Mouse (Mus musculus) megakaryocyte, adult 5-6 weeks (primary cell): ENCODE measurements around the gene Ergic1. TPM values are rescaled to one million over a fixed set of nuclear protein-coding genes. Genes with fewer than 3 reads are reported as not detected.
A peak's percentile ranks its signal among the peaks of the same experiment; 100 is the strongest.

Source experiments
- ATAC-seq: 2 replicates; pipeline ENCODE4 v1.8.0; 2016; ENCODE audit warnings: mild to moderate bottlenecking, inconsistent platforms; ENCODE audit not compliant: poor library complexity, severe bottlenecking
- total RNA-seq, 2 experiments: library from RNA; stranded (forward) in 1 of 2; stranded (reverse) in 1 of 2; fragments of 153-499, 151-499 nt in 1 of 2; fragments of 221-1000, 200-1000 nt in 1 of 2; gene quantifications; 2 replicates each; pipeline versions ENCODE4 v1.2.3 to v1.2.4; 2015 to 2017

The Ergic1 gene
- total RNA-seq, 2 experiments from 2014 or later = 9.6 to 18.9 TPM

DNA sequence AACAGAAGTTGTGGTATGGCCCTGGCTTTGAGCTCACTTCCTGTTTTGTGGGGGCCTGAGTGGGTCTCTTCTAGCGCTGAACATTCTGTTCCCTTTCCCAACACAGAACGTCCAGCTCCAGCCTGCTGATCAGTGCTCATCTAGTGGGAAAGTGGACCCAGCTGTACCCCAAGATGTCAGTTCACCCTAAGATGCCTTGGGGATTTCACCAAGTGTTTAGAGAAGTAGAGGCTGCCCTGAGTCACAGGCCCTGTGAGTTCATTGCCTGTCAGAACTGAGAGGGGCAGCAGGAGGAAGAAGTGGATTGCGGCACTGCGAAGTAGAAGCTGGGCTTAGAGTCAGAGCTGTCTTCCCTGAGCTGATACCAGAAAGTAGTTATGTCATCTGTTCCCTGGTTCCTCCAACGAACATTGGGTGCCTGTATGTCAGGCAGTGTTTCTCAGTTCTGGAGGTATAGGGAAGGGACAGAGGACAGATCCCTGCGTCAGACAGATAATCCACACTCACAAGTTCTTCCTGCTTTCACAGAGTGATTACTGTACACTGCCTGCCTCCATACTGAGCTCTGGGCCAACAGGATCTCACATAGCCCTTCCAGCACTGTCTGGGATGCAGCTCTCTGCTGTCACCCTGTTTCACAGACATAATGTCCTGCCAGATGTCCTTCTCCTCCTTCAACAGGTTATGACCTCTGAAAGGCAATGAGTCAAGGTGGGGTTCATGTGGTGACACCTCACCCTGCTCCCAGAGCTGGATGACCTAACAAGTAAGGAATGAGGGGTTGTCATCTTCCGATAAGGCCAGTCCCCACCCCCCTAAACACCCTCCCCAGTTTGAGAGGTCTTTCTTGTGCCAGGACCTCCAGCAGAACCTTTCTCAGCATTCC is 25.8 kb upstream of the Ergic1 start:
- ATAC-seq = peak; percentile 36

DNA sequence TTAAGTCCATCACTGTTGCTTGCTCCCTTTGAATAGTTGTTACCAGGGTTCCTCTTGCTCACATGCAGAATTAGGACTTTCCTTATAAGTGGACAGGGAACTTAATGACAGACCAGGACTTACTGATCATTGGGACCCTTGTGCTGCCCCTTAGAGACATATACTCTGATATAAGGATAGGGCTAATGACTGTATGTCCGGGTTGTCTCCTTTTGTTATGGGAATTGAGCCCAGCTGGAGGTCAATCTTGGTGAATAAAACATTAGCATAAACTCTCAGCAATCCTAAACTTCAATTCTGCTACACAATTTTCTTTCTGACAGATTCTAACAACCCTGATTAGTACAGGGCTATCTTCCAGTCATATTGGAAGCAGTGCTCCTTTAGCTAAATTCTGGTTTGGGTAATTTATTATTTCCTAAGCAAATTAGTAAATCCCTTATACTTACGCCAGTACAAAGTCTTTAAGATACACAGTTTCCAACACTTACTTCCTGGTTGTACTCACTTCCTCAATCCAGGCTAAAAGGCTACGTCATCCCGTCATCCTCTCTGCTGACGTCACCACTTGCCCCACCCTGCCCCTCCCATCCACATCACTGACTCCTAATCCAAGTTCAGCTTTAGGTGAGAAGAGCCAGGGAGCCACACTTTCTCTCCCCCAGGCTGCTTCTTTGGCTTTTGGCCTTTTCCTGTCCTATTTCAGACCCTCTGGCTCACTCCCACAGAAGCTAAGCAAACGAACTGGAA is 23.4 kb upstream of the Ergic1 start:
- ATAC-seq = peak; percentile 71

DNA sequence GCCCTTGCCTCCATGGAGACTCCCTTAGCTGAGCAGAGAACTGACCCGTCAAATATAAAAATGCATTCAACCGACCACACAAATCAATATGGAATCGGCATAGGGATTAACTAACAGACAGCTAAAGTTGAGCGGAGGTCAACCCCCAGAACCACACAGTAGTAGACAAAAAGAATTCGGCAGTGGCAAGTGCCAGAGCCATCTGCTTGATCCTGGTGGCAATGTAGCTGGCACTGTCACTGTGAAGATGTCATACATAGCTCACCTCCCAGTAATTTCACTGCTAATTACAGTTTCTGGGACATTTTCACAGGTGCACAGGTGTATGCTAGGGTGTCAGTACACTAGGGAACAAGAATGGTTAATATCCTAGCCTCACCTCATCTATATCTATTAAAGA is 21.2 kb upstream of the Ergic1 start:
- no peak for ATAC-seq

DNA sequence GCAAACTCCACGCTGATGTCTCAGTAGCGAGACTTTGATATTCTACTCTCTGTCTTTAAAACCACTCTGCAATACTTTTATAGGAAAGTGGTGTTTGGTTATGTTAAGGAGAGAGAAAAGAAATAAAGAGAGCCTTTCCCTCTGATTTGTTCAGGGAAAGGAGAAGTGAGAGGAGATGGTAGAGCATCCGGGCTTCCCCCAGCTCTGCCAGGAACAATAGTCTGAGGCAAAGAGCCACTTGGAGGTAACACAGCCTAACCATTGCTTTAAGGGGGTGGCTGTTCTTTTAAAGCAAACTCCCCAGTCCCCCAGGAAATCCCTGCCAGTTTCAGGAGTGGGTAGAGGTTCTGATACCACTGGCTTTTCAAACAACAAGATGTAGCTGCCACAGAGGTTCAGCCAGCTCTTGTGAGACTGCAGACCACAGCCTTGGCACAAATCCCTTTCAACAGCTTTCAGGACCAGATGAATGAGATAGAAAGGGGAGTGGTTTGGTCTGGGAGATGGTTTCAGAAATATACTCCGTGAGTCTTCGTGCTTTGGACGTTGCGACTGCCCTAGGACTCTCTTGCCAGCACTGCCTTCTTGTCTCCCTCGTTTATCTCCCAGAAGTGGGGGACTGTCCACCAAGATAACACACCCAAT is 16.8 kb upstream of the Ergic1 start:
- no peak for ATAC-seq

DNA sequence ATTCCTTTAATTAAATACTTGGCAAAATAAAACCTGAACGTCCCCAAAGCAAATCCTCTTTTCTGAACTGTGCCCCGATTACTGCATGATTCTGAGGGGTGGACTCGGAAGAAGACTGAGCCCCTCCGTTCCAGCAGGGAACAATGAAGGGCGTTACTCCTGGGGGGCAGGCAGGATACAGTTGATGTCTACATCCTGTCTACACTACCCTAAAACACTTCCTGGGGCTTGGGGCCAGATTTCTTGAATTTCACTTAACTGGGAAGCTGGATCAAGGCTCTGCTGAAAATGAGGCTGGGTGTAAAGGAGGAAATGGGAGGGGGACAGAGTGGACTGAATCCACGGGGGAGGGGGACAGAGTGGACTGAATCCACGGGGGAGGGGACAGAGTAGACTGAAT is 13.5 kb upstream of the Ergic1 start:
- ATAC-seq = no peak

DNA sequence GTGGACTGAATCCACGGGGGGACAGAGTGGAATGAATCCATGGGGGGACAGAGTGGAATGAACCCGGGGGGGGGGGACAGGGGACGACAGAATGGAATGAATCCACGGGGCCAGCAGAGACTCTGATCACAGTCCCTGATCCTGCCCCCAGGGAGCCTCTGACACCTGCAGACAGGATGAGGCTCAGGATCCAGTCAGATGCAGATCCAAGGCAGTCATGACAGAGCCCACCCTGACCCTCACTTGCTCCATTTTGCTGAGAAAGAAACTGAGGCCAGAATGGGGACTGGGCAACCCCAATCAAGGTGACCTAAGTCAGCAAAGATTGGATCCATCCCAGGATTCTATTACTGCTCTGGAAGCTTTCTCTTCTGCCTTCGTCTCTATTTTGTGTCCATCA is 12.7 kb upstream of the Ergic1 start:
- ATAC-seq = no peak

DNA sequence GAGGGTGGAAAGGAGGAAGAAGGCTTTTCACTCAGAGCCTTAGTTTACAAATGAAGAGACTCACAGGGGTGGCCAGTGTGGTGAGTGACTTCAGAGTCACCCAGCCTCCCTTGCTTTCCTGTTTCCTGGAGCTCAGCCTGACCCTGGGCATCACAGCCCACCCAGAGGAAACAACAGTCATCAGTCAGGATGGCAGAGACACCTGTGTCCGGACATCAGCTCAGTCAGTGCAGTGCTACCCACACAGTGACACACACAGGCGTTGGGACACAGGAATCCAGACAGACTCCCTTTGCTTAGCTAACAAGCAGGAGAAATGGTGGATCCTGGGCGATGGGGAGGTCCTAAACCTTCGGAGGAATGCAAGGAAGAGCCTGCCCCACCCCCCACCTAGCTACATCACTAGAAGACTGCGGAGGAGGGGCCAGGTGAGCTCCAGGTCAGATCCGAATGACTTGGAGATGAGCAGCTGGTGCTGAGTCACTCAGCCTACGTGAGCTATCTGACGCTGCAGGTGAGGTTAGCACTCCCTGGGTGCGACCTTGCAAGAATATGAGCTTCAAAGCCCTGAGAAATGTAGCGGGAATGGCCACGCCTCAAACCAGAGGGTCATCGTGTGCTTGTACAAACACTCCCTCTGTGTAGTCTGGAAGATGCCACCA is 12.0 kb upstream of the Ergic1 start:
- ATAC-seq = no peak

DNA sequence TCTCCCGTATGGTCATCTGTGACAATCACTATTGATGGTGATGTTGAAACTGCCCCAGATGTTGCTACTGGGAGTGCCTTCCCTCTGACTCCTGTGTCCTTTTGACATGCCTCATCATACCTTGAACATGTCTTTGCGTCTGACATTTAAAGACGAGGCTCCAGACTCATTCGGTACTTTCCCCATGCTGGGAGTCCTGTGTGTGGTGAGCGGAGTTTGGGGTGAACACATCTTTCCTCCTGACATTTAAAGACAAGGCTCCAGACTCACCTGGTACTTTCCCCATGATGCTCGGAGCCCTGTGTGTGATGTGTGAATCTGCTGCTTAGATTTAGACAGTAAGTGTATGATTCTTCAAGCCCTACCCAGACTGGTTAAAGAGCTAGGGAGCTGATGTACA is 10.2 kb upstream of the Ergic1 start:
- ATAC-seq = no peak

DNA sequence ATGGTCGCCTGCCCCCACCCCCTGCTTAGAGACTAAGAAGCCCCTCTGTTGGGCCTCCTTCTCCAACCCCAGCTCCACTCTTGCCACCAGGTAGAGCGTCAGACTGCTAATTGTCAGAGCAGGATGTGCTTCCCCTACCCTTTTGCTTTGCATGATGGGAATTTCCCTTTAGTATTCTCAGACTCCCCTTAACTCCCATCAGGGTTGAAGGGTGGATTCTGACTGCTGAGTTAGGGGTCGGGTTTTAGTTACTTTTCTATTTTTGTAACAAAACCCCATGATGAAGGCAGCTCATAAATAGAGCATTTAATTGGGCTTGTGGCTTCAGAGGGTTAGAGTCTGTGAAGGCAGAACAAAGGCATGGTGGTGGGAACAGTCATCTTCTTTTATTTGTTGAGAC is 8.3 kb upstream of the Ergic1 start:
- no peak for ATAC-seq

DNA sequence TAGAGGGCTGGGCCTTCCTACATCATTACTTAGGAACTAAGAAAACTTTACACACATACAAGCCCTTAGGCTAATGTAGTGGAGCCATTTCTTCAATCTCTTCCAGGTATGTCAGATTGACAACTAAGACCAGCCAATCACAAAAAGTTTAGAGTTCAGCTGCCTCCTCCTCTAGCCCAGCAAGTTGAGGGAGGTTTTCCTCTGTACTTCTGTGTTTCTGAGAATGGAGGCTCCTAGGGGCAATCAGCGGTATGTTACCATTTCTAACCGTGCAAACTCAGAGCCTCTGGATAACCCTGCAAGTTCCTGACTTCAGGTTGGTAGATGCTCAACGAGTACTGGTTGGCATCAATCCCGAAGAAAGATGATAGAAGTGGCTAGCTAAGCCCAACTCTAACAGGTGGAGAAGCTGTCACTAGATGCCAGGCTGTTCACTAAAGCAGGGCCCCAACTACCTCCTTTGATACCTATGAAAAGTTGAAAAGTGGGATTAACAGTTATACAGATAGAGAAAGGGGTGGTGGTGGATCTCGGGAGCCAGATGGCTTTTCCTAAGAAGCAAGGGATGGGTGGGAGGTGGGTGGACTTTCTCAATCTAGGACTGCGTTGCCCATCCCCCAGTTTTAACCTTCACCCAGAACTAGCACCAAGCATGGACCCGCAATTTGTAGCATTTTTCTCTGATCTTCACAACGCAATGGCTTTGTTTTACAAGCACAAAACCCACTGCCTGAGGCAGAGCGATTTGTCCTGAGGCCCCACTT is 581 bp upstream of the Ergic1 start:
- ATAC-seq = 0 out of 2 replicates have a peak, but pooled peaks have one; percentile 9

DNA sequence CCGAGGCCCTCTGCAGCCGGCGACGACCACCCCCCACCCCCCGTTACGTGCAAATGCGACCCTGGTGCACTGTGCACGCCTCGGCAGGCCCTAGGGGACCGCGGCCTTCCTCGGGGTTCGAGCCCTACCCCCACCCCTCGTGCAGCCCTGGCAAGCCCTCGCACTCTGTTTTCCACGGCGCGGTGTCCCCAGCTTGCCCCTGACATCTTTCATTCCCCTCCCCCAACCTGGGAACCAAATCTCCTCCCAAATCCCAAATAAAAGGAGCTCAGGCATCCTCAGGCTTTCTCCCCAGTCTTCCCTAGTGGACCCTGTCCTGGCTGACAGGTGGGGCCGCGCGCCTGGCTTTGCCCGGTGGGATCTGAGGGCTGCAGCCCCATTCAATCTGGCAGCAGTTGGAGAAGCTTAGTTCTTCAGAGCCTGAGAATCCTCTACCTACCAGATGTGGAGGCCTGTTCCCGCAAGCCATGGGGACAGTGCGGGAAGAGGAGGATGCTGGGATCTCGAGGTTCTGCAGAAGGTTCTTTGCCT is 427 bp downstream of the Ergic1 start, which contains the start of gene Dusp1:
TSS of gene Dusp1 (minus strand) at position 478 of the 531 bp plus-strand sequence.
- no peak for ATAC-seq

DNA sequence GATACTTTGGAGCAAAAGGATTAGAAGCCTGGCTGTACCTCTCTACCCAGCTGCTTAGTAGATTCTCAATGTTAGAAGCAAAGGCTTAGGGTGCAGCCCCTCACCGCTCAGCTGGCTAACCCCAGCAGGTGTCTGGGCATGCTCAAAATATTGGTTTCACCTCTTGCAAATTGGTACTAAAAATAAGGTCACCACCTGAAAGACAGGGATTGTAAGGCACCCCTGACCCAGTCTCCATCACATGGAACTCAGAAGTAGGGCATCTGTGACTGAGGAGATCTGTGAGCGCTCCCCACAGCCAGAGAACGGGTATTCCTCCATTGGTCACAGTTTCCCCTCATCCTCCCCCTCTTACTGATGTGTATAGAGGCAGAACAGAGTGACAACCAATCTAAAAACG is 1.0 kb downstream of the Ergic1 start:
- no peak for ATAC-seq

DNA sequence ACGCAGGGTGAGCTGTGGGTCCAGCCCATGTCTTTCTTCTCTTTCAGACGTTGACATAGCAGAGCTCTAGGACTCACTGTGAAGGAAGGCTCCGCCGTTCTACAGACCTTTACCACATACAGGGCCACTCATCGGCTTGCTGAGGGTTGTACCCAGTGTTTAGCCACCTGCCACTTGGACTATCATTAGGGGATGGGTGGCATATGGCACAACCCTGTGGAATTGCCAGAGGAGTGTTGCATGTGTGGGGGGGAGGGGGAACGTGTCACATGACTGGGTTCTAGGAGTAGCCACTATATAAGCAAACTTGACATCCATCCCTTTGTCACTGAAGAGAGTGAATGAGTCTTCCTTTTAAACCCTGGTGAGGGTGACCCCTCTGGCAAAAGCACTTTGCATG is 2.2 kb downstream of the Ergic1 start:
- no peak for ATAC-seq

DNA sequence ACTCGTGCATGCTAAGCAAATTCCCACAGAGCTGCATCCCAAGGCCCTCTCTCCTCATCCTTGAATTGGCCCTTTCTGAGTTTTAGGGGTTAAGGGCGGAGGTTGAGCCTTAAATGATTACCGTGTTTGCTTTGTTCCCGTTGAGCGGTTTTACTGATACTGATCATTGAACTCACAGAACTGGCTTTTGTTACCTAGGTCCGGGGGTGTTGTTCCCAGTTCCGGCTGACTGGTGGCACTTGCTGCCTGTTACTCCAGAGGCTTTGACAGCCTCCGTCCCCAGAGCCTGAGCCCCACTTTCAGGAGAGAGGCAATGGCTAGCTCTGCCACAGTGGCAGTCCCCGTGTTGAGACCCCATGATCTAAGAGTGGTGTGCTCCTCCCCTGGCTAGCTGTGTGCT is 3.1 kb downstream of the Ergic1 start:
- no peak for ATAC-seq

DNA sequence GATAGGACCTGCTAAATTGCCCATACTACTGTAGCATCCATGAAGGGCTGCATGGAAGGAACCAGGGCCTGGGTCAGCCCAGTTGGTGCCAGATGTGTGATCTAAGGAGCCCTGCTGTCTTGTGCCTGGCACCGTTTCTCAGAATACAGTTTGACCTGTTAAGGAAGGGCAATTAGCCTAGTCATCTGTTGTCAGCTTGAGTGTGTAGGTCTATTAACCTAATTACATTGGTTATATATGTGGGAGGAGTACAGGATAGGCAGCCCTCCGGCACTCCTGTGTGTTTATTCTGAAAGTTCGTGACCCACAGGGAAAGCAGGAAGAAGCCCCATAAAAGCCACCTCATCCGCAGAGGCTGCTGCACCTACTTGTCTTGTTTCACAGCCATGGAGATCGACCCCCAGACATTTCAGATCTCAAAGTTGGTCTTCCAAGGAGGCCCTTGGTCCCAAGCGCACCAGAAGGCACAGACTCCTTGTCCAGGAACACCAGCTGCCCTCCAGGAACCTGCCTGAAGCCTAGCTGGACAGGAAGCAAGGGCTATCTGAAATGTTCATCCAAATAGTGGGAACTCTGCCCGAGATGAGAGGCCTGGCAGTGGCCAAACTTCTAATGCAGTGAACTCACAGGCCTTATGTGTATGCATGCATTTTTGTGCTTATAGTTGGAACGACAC is 6.0 kb downstream of the Ergic1 start:
- ATAC-seq = no peak

DNA sequence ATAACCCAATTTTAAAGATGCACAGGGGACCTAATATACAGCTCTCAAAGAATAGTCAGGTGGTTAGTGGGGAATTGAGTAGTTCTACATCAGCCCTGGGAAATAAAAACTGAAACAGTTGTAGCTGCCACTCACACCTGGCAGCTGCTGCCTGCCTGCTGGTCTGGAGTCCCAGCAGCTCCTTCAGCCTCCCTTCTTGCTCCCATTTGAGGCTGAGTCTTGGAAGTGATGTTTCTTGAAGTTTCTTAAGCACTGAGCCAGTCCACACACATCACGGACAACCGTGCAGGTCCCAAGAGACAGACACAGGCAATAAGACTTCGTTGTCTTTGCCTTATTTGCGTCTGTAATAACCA is 6.5 kb downstream of the Ergic1 start:
- no peak for ATAC-seq

DNA sequence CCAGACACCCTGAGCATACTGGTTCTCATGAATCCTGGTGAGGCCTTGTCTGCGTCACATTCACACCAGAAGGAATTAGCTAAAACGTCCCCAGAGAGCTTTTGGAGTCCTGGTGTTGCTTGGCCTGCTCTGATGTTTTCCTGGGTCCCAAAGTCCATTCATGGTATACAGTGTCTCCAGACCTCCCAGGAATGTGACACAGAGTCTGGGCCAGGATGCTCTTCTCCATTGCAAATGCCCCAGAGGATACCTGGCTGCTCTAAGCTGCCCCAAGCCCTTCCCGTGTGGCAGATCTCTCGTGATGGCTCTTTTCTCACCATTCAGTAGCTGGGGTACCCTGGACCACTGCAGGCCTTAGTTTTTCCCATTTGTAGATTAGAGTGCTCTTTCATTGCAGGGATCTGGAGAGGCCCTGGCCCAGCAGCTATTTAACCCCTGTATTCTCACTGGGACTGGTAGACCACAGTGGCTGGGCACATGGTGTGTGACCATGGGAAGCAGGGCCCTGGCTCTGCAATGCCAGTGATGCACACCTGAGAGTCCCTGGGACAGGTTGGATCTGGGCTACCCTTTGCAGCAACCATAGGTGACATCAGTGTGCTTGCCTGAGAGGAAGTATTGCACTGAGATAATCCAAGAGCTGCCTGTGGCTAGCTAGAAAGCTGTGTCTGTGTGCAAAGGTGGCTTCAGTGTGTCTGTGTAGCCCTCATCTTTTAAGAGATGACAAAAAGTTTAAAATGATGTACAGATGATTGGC is 8.5 kb downstream of the Ergic1 start:
- ATAC-seq = no peak

DNA sequence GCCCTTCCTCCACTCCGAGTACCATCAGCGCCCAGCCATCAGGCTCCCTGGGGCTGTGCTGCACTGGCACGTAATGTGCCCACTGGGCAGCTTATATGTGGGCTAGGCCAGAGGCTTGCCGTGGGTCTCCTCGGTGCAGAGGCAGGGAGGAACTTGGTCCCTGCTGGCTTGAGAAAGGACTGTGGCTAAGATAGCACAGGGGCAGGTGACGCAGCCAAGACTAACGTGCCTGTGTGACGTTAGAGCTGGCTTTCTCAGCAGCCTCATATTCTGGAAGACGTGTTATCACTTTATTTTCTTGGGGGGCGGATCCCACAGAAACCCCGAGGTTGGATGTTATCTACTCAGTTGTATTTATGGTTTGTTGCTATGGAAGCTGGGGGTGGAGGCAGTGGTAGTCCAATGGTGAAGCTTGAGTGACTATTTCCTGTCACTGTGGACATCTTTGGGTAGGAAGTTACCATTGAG is 9.4 kb downstream of the Ergic1 start:
- ATAC-seq = peak; percentile 74

DNA sequence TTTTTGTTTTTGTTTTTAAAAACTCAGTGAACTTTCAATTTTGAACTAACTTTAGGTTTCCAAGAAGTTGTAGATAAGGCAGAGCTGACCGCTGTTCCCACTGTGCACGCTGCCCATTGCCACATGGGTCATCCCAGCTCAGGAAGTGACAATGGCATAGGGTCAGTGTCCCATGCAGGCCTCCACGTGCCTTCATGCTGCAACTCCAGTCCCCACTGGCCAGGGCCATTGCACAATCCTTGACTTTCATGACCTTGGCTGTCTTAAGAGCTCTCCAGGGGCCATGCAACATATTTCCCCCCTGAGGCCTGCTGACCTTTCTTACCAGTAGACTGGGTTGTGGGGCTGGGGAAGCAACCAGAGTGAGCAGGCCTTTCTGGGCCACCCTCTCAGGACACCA is 10.1 kb downstream of the Ergic1 start:
- peak; percentile 34; the same call in 1 of the 2 replicates for ATAC-seq
